Mouse (Mus musculus): ENCODE measurements around the gene Itga7.

GRCm38 (mm10) chr10:128945675-128946074 is 12.1 kb downstream of the Itga7 start:
- TF ChIP-seq CTCF (IDR thresholded peaks at IDR 0.05; ENCODE audit: low read depth) (peak; percentile 78), EP300 (optimal IDR thresholded peaks at IDR 0.05) (no peak)
